Mouse (Mus musculus) small intestine, adult 2 months (tissue): ENCODE results near the gene Rasgrf2. TPM values are rescaled to one million over a fixed set of nuclear protein-coding genes. Genes with fewer than 3 reads are reported as not detected.

Experiments used
- H3K27ac ChIP-seq: fragments of 200-500 bp; 2 replicates; pipeline ENCODE4 v1.5.1; 2012; ENCODE audit warnings: low read depth, low read length, control low read depth, inconsistent platforms; ENCODE audit not compliant: insufficient read depth
- H3K27me3 ChIP-seq: fragments of 200-500 bp; 2 replicates; pipeline ENCODE4 v1.6.1; 2012; ENCODE audit warnings: mild to moderate bottlenecking, moderate library complexity, low read length, inconsistent platforms; ENCODE audit not compliant: control insufficient read depth, insufficient read depth
- H3K36me3 ChIP-seq: fragments of 200-500 bp; 2 replicates; pipeline ENCODE4 v1.6.1; 2012; ENCODE audit warnings: mild to moderate bottlenecking, low read length, control low read depth, inconsistent platforms; ENCODE audit not compliant: control insufficient read depth, insufficient read depth
- H3K4me1 ChIP-seq: fragments of 200-500 bp; 2 replicates; pipeline ENCODE4 v1.6.1; 2012; ENCODE audit warnings: low read length, inconsistent platforms, mixed read lengths; ENCODE audit not compliant: control insufficient read depth, insufficient read depth, insufficient read length
- H3K4me3 ChIP-seq: fragments of 200-500 bp; 2 replicates; pipeline ENCODE4 v1.5.1; 2012; ENCODE audit warnings: low read depth, mild to moderate bottlenecking, control low read depth, inconsistent platforms, low read length, moderate library complexity
- CTCF ChIP-seq: fragments of 200-500 bp; IDR thresholded peaks from 2 replicates; pipeline ENCODE4 v1.5.1; 2012; ENCODE audit warnings: low read depth, mild to moderate bottlenecking, control low read depth, inconsistent platforms, low read length, moderate library complexity, mixed read lengths; ENCODE audit not compliant: insufficient replicate concordance, insufficient read length; ENCODE audit errors: extremely low read depth
- POLR2A ChIP-seq: fragments of 200-500 bp; IDR thresholded peaks from 2 replicates; pipeline ENCODE4 v1.6.1; 2012; ENCODE audit warnings: low read depth, mild to moderate bottlenecking, control low read depth, inconsistent platforms, low read length, moderate library complexity
- WGBS: fragments of 180-500 bp; shearing (Covaris S2); methylation state at CpG from one replicate; pipeline ENCODE4 v1.1.7; 2018; 5-methylcytosine and 5-hydroxymethylcytosine counted together
- polyA plus RNA-seq: library from polyadenylated mRNA; depleted of rRNA; stranded (reverse); fragments of >200 nt; gene quantifications from 2 replicates; pipeline ENCODE4 v1.2.3, GENCODE M21; 2012

Gene Rasgrf2
- polyA plus RNA-seq, 1 experiment = 5.2 TPM

DNA sequence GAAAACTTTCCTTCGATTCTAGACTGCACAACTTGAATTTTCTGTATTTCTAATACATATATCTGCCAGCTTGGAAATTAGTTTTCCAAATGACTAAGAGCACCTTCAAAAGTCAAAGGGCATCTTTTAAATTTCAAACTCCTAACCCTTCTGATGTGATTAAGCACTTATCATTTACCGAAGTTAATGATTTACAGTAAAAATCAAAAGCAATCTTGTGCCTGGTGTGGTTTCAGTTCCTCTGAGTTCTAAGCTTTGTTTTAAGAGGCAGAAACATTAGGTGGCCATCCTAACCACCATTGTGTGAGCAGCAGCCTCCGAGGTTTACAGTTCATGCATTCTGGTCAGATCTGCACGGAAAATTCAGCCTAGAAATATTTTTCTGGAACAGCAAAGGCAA, 1.6 kb downstream of the Rasgrf2 start:
- no peak for TF ChIP-seq POLR2A
- no peak for TF ChIP-seq CTCF
- 19% methylated on average over 4 of the region's 4 CpGs for WGBS
- no peaks in the 10 kb centered on the region for H3K36me3 ChIP-seq
- H3K27ac ChIP-seq = peak overlapping the region; percentile 48
- H3K4me1 ChIP-seq = peaks cover 2% of the 10 kb centered on the region; the same call in 1 of the 2 replicates
- H3K4me3 ChIP-seq = peak overlapping the region; percentile 49
- H3K27me3 ChIP-seq = no peaks in the 10 kb centered on the region

DNA sequence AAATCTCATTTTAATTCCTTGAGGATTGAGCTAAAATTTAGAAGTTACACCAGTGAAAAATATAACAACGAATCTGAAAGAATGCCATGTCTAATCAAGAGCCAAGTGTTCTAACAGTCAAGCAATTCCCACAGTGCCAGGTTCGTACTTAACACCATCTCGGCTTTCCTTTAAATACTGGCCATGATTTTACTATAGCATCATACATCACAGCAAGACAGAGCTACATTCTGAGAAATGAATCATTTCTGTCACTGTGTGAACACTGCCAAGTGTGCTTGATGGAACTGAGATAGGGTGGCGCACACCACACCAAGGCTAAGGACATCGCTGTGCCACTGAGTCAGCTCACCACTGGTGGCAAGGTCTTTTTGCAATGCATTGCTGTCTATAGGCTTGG, 5.6 kb downstream of the Rasgrf2 start:
- Histone ChIP-seq H3K4me3 (no peak overlapping the region), H3K36me3 (peaks cover 2% of the 10 kb centered on the region; the same call in 1 of the 2 replicates), H3K27ac (no peak overlapping the region), H3K4me1 (peaks cover 5% of the 10 kb centered on the region; the same call in 1 of the 2 replicates), H3K27me3 (no peaks in the 10 kb centered on the region)
- TF ChIP-seq CTCF (no peak), POLR2A (no peak)
- 78% methylated on average over 5 of the region's 5 CpGs for WGBS

DNA sequence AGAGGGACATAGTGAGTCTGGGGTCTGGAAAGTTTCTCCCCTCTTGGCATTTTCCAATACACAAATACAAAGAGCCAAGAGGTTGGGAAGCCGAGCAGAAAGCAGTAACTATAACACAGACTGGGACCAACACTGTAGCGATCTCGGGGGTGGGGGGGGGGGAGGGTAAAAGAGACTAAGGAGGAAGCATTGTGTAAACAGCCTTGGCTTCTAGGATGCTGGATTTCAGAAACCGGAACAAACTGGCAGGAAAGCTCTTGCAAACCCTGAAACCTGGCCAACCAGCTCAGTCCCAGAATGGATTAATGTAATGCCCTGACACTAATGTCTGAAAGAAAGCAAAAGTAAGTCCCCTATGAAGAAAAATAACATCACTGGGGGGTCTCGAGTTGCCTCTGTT, 11.8 kb downstream of the Rasgrf2 start:
- no peaks in the 10 kb centered on the region for H3K27me3 ChIP-seq
- TF ChIP-seq POLR2A (no peak), CTCF (no peak)
- H3K4me1 ChIP-seq = peaks cover under 1% of the 10 kb centered on the region; the same call in 1 of the 2 replicates
- H3K27ac ChIP-seq = no peak overlapping the region
- H3K4me3 ChIP-seq = no peak overlapping the region
- peaks cover 4% of the 10 kb centered on the region for H3K36me3 ChIP-seq
- WGBS = 73% methylated on average over 5 of the region's 5 CpGs

DNA sequence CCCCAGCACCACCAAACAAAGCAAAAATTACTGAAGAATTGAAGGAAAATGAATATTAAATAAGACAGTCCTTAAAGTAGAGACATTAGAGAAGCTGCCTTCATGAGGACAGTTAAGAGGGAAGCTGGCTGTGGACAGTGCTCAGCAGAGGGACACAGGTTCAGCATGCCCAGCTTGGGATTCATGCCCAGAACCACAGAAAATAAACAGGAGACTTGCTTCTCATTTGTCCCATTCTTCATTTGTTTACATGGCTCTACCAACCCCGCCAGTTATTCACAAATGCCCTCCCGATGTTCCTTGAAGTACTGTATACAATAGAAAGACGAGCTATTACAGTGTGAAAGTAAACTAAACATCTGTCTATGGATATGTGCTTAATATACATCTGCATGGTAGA, 17.4 kb downstream of the Rasgrf2 start:
- Histone ChIP-seq H3K4me3 (no peak overlapping the region), H3K36me3 (peaks cover 1% of the 10 kb centered on the region; the same call in 1 of the 2 replicates), H3K4me1 (no peaks in the 10 kb centered on the region), H3K27ac (no peak overlapping the region), H3K27me3 (no peaks in the 10 kb centered on the region)
- no peak for TF ChIP-seq POLR2A
- TF ChIP-seq CTCF = no peak
- 64% methylated on average over 3 of the region's 3 CpGs for WGBS

DNA sequence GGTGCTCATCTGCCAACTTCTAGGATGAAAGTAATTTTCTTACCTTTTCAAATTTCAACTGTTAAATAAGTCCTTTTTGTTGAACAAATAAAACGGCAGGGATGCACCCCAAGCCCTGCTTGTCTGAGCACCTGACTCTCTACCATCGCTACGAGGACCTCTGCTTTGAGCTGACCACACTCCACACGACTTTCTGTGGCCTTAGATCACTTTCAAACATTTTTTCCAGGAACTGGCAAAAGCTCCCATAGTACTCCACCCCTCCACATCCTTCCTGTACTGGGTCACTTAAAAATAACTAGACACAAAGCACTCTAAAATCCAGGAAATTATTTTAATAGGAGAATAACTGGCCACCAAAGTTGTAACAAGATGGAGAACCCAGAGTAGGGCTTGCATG, 23.2 kb downstream of the Rasgrf2 start:
- Histone ChIP-seq H3K4me3 (no peak overlapping the region), H3K27me3 (no peaks in the 10 kb centered on the region), H3K36me3 (no peaks in the 10 kb centered on the region), H3K27ac (no peak overlapping the region), H3K4me1 (peaks cover 10% of the 10 kb centered on the region; the same call in 1 of the 2 replicates)
- no peak for TF ChIP-seq POLR2A
- TF ChIP-seq CTCF = no peak
- WGBS = 68% methylated on average over 4 of the region's 4 CpGs

DNA sequence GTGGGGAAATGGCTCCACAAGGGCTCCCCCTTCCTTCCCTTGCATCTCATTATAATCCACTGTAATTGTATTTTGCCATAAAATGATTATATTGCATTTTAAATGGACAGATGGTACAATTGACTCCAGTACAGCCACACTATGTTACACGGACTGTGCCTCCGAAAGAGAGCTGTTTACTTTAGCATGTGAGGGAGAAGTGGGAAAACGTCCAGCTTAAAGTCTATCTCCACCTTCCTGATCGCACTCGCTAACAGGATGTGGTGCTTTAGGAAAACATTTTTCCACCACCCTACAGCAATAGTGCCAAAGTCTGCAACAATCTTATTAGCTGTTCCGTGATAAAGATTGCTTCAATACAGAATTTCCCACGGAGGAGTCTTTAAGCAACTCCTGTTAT, 27.2 kb downstream of the Rasgrf2 start:
- no peak for TF ChIP-seq CTCF
- no peak for TF ChIP-seq POLR2A
- H3K27ac ChIP-seq = no peak overlapping the region; the same call in 1 of the 2 replicates
- H3K4me3 ChIP-seq = no peak overlapping the region
- peaks cover 18% of the 10 kb centered on the region; the same call in 1 of the 2 replicates for H3K4me1 ChIP-seq
- 9% methylated on average over 7 of the region's 7 CpGs for WGBS
- no peaks in the 10 kb centered on the region for H3K27me3 ChIP-seq
- no peaks in the 10 kb centered on the region for H3K36me3 ChIP-seq

DNA sequence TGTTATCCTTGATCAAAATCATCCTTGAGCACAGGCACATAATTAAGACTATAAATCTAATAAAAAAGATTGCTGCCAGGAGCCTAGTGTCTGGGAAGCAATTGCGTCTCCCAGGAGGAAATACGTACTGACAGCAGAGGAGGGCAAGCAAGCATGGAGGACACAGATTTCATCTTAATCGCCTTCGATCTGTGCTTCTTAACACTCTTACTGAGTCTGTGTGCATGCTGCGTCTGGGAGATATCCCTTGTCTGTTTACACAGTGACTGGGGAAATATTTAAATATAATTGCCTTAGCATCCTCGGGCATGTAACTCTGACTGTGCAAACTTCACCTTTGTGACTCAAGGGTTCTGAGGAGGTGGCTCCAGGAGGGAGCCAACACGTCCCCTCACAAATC, 33.0 kb downstream of the Rasgrf2 start:
- Histone ChIP-seq H3K27ac (no peak overlapping the region), H3K27me3 (no peaks in the 10 kb centered on the region), H3K4me3 (no peak overlapping the region), H3K36me3 (no peaks in the 10 kb centered on the region), H3K4me1 (peaks cover 15% of the 10 kb centered on the region)
- 47% methylated on average over 7 of the region's 7 CpGs for WGBS
- TF ChIP-seq POLR2A (no peak), CTCF (no peak)
